Mouse (Mus musculus): Measurements from ENCODE around the gene Noc2l. TPM values are rescaled to one million over a fixed set of nuclear protein-coding genes. Genes with fewer than 3 reads are reported as not detected.

The Noc2l gene
- polyA plus RNA-seq, 1 experiment: 158 TPM

DNA sequence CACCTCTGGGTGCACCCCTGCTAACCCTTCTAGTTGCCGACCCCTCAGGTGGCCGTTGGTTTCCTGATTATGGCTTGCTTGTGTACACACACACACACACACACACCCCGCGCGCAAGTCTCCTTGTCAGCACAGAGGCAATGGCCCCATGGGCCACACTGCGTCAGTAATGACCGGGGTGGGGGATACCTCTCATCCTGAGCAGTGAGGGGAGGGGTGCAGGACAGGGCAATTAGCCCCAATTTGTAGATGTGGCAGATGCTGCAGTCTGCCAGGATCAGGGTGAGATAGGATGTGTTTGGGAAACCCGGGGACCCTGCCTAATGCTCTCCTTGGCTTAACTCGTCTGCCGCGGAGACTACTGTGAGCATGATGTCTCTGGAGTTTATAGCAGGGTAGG lies 13.8 kb downstream of the Noc2l start:
- Histone ChIP-seq H3K36me3 (ENCODE audit: control insufficient read depth, insufficient read depth, low read length) (peaks cover 36% of the 10 kb centered on the region), H3K4me1 (replicated peaks; ENCODE audit: control insufficient read depth, insufficient read depth, low read length) (peaks cover 6% of the 10 kb centered on the region), H3K4me3 (ENCODE audit: control insufficient read depth, insufficient read depth, low read length) (no peak overlapping the region), H3K27ac (ENCODE audit: control insufficient read depth, insufficient read depth, low read length) (no peak overlapping the region), H3K27me3 (ENCODE audit: control insufficient read depth, insufficient read depth, low read length) (peaks cover 3% of the 10 kb centered on the region; the same call in 1 of the 2 replicates)
- WGBS: 82% methylated on average over 11 of the region's 11 CpGs
- DNase-seq: no peak
- TF ChIP-seq POLR2A (IDR thresholded peaks at IDR 0.05; ENCODE audit: control insufficient read depth, extremely low read depth, insufficient read depth, low read length, poor library complexity) (no peak), CTCF (IDR thresholded peaks at IDR 0.05; ENCODE audit: borderline replicate concordance, control insufficient read depth, extremely low read depth, insufficient read depth, low read length, poor library complexity) (no peak)

DNA sequence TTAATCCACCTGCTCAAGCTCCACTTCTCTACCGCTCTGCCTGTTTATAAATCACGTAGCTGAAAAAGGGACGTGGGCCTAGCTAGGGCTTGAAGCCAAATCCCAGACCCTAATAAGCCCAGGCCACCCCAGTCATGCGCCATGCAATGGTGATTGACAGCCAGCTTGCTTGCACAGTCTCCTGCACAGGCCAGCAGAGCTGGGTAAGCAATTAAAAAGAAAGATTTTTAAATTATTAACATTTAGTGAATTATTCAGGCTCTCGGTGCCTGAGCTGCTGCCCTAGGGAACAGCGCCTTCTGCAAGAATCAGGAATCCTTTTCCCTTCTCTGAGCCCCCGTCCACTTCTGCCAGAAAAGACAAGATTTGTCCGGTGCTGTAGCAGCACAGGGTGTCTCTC lies 15.3 kb downstream of the Noc2l start:
- Histone ChIP-seq H3K27ac (ENCODE audit: control insufficient read depth, insufficient read depth, low read length) (no peak overlapping the region), H3K36me3 (ENCODE audit: control insufficient read depth, insufficient read depth, low read length) (peaks cover 24% of the 10 kb centered on the region), H3K4me1 (replicated peaks; ENCODE audit: control insufficient read depth, insufficient read depth, low read length) (peaks cover 15% of the 10 kb centered on the region), H3K27me3 (ENCODE audit: control insufficient read depth, insufficient read depth, low read length) (peaks cover 9% of the 10 kb centered on the region; the same call in 1 of the 2 replicates), H3K4me3 (ENCODE audit: control insufficient read depth, insufficient read depth, low read length) (no peak overlapping the region)
- 90% methylated on average over 8 of the region's 8 CpGs for WGBS
- TF ChIP-seq POLR2A (IDR thresholded peaks at IDR 0.05; ENCODE audit: control insufficient read depth, extremely low read depth, insufficient read depth, low read length, poor library complexity): no peak
- TF ChIP-seq CTCF (IDR thresholded peaks at IDR 0.05; ENCODE audit: borderline replicate concordance, control insufficient read depth, extremely low read depth, insufficient read depth, low read length, poor library complexity): no peak
- DNase-seq: no peak

DNA sequence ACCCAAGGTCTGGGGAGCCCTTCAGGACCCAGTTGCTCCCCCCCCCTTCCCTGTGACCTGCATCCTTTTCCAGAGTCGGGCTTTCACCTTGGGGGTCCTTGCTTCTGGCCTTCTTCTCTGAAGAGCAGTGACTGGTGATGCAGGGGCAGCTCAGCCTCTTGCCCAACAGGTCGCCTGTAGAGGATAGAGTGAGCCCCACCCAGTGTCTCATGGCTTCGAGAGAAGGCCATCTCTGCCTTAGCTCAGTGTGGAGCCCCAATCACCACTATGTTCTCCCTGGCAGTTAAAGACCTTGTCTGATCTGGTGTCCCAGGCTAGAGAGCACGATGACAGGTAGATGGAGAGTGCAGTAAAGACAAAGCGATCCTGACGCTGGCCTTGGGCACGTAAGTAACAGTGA lies 16.3 kb downstream of the Noc2l start:
- peaks cover 15% of the 10 kb centered on the region for H3K4me1 ChIP-seq (replicated peaks; ENCODE audit: control insufficient read depth, insufficient read depth, low read length)
- 68% methylated on average over 7 of the region's 7 CpGs for WGBS
- H3K27me3 ChIP-seq (ENCODE audit: control insufficient read depth, insufficient read depth, low read length): peaks cover 9% of the 10 kb centered on the region; the same call in 1 of the 2 replicates
- H3K36me3 ChIP-seq (ENCODE audit: control insufficient read depth, insufficient read depth, low read length): peaks cover 17% of the 10 kb centered on the region
- H3K4me3 ChIP-seq (ENCODE audit: control insufficient read depth, insufficient read depth, low read length): no peak overlapping the region
- TF ChIP-seq CTCF (IDR thresholded peaks at IDR 0.05; ENCODE audit: borderline replicate concordance, control insufficient read depth, extremely low read depth, insufficient read depth, low read length, poor library complexity) (no peak), POLR2A (IDR thresholded peaks at IDR 0.05; ENCODE audit: control insufficient read depth, extremely low read depth, insufficient read depth, low read length, poor library complexity) (no peak)
- H3K27ac ChIP-seq (ENCODE audit: control insufficient read depth, insufficient read depth, low read length): no peak overlapping the region
- no peak for DNase-seq

DNA sequence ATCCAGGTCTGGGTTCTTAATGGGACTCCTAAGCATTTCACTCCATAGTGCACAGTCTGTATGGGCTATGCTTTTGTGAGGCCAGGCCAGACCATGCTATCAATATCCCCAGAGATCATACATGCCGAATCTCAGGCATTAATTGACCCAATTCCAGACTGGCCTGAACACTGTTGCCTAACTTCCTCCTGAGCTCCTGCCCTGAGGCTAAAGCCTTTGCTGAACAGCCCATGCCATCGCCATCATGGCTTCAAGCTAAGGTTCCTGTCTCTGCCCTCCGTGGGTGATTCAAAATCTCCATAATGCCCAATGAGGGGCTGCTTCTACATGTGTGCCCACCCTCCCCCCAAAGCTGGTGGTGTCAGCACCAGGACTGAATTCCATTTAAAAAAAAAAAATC lies 16.8 kb downstream of the Noc2l start:
- Histone ChIP-seq H3K4me1 (replicated peaks; ENCODE audit: control insufficient read depth, insufficient read depth, low read length) (peaks cover 15% of the 10 kb centered on the region), H3K27ac (ENCODE audit: control insufficient read depth, insufficient read depth, low read length) (no peak overlapping the region), H3K36me3 (ENCODE audit: control insufficient read depth, insufficient read depth, low read length) (peaks cover 12% of the 10 kb centered on the region), H3K4me3 (ENCODE audit: control insufficient read depth, insufficient read depth, low read length) (no peak overlapping the region), H3K27me3 (ENCODE audit: control insufficient read depth, insufficient read depth, low read length) (peaks cover 9% of the 10 kb centered on the region; the same call in 1 of the 2 replicates)
- no peak for DNase-seq
- TF ChIP-seq CTCF (IDR thresholded peaks at IDR 0.05; ENCODE audit: borderline replicate concordance, control insufficient read depth, extremely low read depth, insufficient read depth, low read length, poor library complexity): no peak
- no peak for TF ChIP-seq POLR2A (IDR thresholded peaks at IDR 0.05; ENCODE audit: control insufficient read depth, extremely low read depth, insufficient read depth, low read length, poor library complexity)
- 59% methylated on average over 3 of the region's 3 CpGs for WGBS

DNA sequence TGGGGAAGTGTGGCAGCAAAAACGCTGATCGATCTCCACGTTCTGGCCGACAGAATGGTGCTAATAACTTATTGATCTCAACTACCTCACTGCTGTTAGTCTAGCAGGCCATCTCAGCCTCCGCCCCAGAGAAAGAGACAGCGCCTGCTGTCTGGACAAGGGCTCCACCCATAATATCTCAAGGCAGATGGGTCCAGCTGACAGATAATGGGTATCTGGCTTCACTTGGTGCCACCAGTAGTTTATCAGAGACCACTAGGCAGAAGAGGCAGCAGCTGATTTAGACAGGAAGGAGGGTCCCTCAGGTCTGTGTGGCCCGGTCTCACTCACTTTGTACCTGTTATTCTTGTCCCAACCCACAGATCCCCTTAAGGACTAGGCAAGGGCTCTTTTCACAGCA lies 17.2 kb downstream of the Noc2l start:
- Histone ChIP-seq H3K4me3 (ENCODE audit: control insufficient read depth, insufficient read depth, low read length) (no peak overlapping the region), H3K4me1 (replicated peaks; ENCODE audit: control insufficient read depth, insufficient read depth, low read length) (peaks cover 15% of the 10 kb centered on the region), H3K36me3 (ENCODE audit: control insufficient read depth, insufficient read depth, low read length) (peaks cover 8% of the 10 kb centered on the region), H3K27ac (ENCODE audit: control insufficient read depth, insufficient read depth, low read length) (no peak overlapping the region), H3K27me3 (ENCODE audit: control insufficient read depth, insufficient read depth, low read length) (peaks cover 9% of the 10 kb centered on the region; the same call in 1 of the 2 replicates)
- DNase-seq: no peak
- 53% methylated on average over 7 of the region's 7 CpGs for WGBS
- TF ChIP-seq CTCF (IDR thresholded peaks at IDR 0.05; ENCODE audit: borderline replicate concordance, control insufficient read depth, extremely low read depth, insufficient read depth, low read length, poor library complexity) (no peak), POLR2A (IDR thresholded peaks at IDR 0.05; ENCODE audit: control insufficient read depth, extremely low read depth, insufficient read depth, low read length, poor library complexity) (no peak)

DNA sequence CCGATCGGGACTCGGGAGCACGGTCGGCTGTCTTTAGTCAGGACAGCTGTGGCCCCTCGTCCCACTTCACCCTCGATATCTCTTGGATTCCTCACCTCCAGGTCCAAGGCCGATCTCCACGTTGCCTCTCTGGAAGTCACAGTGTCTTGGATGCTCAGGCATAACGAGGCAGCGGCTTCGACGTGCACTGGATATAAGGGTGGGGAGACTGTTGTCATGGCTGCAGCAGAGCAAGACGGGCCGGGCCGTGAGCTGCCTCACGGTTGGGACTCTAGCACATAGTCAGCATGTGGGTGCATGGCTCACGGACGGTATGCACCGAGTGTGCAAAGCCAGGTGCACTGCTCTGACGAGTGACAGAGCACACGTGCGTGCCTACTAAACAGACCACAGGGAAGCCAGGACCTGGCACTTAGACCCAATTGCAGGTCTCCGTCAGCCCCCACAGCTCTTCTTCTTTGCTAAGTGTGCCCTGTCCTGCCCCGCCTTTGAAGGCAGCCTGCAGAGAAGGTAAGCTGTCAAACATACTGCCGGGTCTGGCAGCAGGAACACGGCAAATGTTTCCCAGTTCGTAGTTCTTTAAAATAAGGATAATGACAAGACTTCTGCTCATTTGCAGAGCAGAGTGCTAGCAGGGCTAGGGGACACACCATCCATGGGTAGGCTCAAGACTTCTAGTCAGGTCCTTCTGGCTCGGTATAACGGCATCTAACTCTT lies 18.7 kb downstream of the Noc2l start:
- peaks cover 9% of the 10 kb centered on the region; the same call in 1 of the 2 replicates for H3K27me3 ChIP-seq (ENCODE audit: control insufficient read depth, insufficient read depth, low read length)
- H3K36me3 ChIP-seq (ENCODE audit: control insufficient read depth, insufficient read depth, low read length): no peaks in the 10 kb centered on the region
- 3% methylated on average over 30 of the region's 30 CpGs for WGBS
- H3K4me1 ChIP-seq (replicated peaks; ENCODE audit: control insufficient read depth, insufficient read depth, low read length): peaks cover 15% of the 10 kb centered on the region
- no peak overlapping the region for H3K4me3 ChIP-seq (ENCODE audit: control insufficient read depth, insufficient read depth, low read length)
- no peak overlapping the region for H3K27ac ChIP-seq (ENCODE audit: control insufficient read depth, insufficient read depth, low read length)
- DNase-seq: no peak
- TF ChIP-seq POLR2A (IDR thresholded peaks at IDR 0.05; ENCODE audit: control insufficient read depth, extremely low read depth, insufficient read depth, low read length, poor library complexity) (no peak), CTCF (IDR thresholded peaks at IDR 0.05; ENCODE audit: borderline replicate concordance, control insufficient read depth, extremely low read depth, insufficient read depth, low read length, poor library complexity) (no peak)
